Mouse (Mus musculus) myocyte (in vitro differentiated cells): Measurements from ENCODE around the gene Prr15l. TPM values are rescaled to one million over a fixed set of nuclear protein-coding genes. Genes with fewer than 3 reads are reported as not detected.

Experiments
- H3K27me3 ChIP-seq: one replicate; pipeline ENCODE4 v1.6.1; 2011; ENCODE audit not compliant: control insufficient read depth, insufficient read depth, insufficient read length
- H3K36me3 ChIP-seq: one replicate; pipeline ENCODE4 v1.6.1; 2011; ENCODE audit not compliant: control insufficient read depth, insufficient read depth
- H3K4me2 ChIP-seq: one replicate; pipeline ENCODE4 v1.6.1; 2011; ENCODE audit warnings: low read depth, control low read depth
- H3K4me3 ChIP-seq: one replicate; pipeline ENCODE4 v1.5.1; 2011; ENCODE audit warnings: mild to moderate bottlenecking, control low read depth, moderate library complexity
- H3K79me2 ChIP-seq: one replicate; pipeline ENCODE4 v1.6.1; 2011; ENCODE audit not compliant: control insufficient read depth, insufficient read depth
- H3ac ChIP-seq: one replicate; pipeline ENCODE4 v1.6.1; 2011; ENCODE audit not compliant: control insufficient read depth, insufficient read length
- CEBPB ChIP-seq: IDR thresholded peaks from 2 replicates; pipeline ENCODE4 v1.6.1; 2011; ENCODE audit warnings: mild to moderate bottlenecking, moderate library complexity; ENCODE audit not compliant: poor library complexity, insufficient read depth, severe bottlenecking
- E2F4 ChIP-seq: IDR thresholded peaks from one replicate; pipeline ENCODE4 v1.6.1; 2011; ENCODE audit warnings: mild to moderate bottlenecking, control low read depth, moderate library complexity; ENCODE audit not compliant: insufficient read depth
- MAX ChIP-seq: IDR thresholded peaks from one replicate; pipeline ENCODE4 v1.6.1; 2011; ENCODE audit warnings: low read depth, mild to moderate bottlenecking, control low read depth
- MYOD1 ChIP-seq, 3 experiments: IDR thresholded peaks; one replicate each; pipeline ENCODE4 v1.6.1; 2011; ENCODE audit warnings: control low read depth in 2 of 3, low read depth in 2 of 3, mild to moderate bottlenecking in 2 of 3, moderate library complexity in 1 of 3; ENCODE audit not compliant: insufficient read length in 2 of 3, control insufficient read depth in 1 of 3
- MYOG ChIP-seq, 3 experiments: IDR thresholded peaks; one replicate each; pipeline ENCODE4 v1.6.1; 2011; ENCODE audit warnings: control low read depth in 2 of 3, low read depth in 2 of 3, mild to moderate bottlenecking in 2 of 3; ENCODE audit not compliant: insufficient read length in 2 of 3, control insufficient read depth in 1 of 3, insufficient read depth in 1 of 3
- POLR2A ChIP-seq: IDR thresholded peaks from one replicate; pipeline ENCODE4 v1.6.1; 2011; ENCODE audit warnings: low read depth, mild to moderate bottlenecking, control low read depth, moderate library complexity; ENCODE audit not compliant: insufficient read length
- POLR2AphosphoS2 ChIP-seq: IDR thresholded peaks from one replicate; pipeline ENCODE4 v1.6.1; 2011; ENCODE audit warnings: low read depth, control low read depth; ENCODE audit not compliant: insufficient read length
- REST ChIP-seq: IDR thresholded peaks from one replicate; pipeline ENCODE4 v1.6.1; 2011; ENCODE audit warnings: mild to moderate bottlenecking, control low read depth, moderate library complexity; ENCODE audit not compliant: insufficient read depth, insufficient read length
- SRF ChIP-seq: IDR thresholded peaks from one replicate; pipeline ENCODE4 v1.6.1; 2011; ENCODE audit warnings: low read depth; ENCODE audit not compliant: control insufficient read depth, insufficient read length
- TCF12 ChIP-seq: IDR thresholded peaks from one replicate; pipeline ENCODE4 v1.6.1; 2011; ENCODE audit warnings: mild to moderate bottlenecking, control low read depth; ENCODE audit not compliant: poor library complexity, insufficient read depth, severe bottlenecking
- TCF3 ChIP-seq: IDR thresholded peaks from one replicate; pipeline ENCODE4 v1.6.1; 2011; ENCODE audit warnings: low read depth, control low read depth; ENCODE audit not compliant: insufficient read length
- USF1 ChIP-seq: IDR thresholded peaks from one replicate; pipeline ENCODE4 v1.6.1; 2011; ENCODE audit warnings: low read depth, mild to moderate bottlenecking, control low read depth, moderate library complexity
- polyA plus RNA-seq: library from polyadenylated mRNA; unstranded; fragments of >200 nt; fragmentation: generic; extraction: Trizol; gene quantifications from one replicate; pipeline ENCODE4 v1.2.1, GENCODE M21; 2012; ENCODE audit warnings: missing spikeins

The Prr15l gene
- polyA plus RNA-seq, 1 experiment = 0.07 TPM

DNA sequence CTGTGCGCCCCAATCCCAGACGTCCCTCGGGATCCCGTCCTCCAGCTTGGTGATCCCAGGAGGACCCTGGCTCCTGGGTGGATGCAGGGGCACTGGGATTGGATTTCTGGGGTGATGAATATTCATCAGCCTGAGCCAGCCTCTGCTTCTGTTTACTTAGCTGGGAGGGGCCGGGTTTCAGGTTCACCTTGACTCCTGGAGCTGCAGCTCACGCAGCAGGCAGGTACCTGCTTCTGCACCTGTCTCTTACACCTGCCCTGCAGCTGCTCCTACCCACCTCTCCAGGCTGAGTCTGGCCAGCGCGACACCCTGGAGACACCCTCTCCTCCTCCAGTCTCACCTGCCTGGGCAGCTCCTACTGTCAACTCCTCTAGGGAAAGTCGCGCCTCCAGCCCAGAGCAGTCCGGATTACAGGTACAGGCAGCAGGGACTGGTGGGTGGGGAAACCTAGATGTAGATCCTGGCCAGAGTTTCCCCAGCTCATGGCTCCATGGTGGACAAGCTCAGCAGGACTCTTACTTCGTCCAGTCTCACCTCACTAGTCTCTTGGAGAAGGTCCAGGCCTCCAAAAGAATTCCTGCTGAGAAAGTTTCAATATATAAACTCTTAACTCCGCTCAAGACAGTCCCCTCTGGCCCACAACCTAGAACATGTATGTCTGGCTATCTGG, 1.3 kb downstream of the Prr15l start:
- Histone ChIP-seq H3K36me3 (no peaks in the 10 kb centered on the region), H3K4me2 (no peak overlapping the region), H3ac (no peak overlapping the region), H3K4me3 (no peak overlapping the region), H3K27me3 (peaks cover 15% of the 10 kb centered on the region), H3K79me2 (no peaks in the 10 kb centered on the region)
- TF ChIP-seq CEBPB (no peak), MAX (no peak), USF1 (no peak), SRF (no peak), REST (no peak), POLR2AphosphoS2 (no peak), TCF12 (no peak), MYOD1 (IDR thresholded peaks at IDR 0.05; ENCODE audit: control insufficient read depth in 1 of 3, insufficient read length in 2 of 3, low read depth in 2 of 3) (no peak)

DNA sequence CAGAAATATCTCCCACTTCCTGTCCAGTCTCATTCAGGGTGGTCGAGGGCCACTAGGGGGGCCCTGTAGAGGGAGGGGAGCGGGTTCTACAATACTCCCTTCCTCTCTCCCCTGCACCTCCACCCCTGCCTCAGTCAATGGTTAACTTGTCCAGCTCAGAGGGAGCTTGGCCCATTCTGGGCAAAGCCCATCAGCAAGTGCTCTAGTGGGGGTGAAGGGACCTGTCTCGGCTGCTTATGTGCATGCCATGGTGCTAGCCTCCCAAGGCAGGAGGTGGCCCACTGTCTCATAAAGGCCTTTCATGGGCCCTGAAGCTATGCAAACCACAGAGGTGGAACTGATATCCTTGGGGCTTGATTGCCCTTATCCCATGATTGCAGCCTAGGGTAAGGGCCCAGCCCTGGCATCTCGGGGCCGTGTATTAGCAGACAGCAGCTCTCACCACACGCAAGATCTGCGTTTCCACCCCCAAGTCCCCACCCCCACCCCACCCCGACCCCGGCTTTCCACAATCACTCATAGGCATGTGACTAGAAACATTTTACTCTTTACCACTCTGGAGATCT, 1.9 kb downstream of the Prr15l start:
- no peak for TF ChIP-seq MYOD1 (IDR thresholded peaks at IDR 0.05; ENCODE audit: control insufficient read depth in 1 of 3, insufficient read length in 2 of 3, low read depth in 2 of 3)
- no peak for TF ChIP-seq POLR2A
- no peak for TF ChIP-seq USF1
- TF ChIP-seq SRF = no peak
- no peak for TF ChIP-seq TCF12
- TF ChIP-seq MAX = no peak
- no peak for TF ChIP-seq E2F4
- TF ChIP-seq TCF3 = no peak
- no peak for TF ChIP-seq CEBPB
- Histone ChIP-seq H3K4me3 (no peak overlapping the region), H3K36me3 (no peaks in the 10 kb centered on the region), H3K27me3 (peaks cover 15% of the 10 kb centered on the region), H3K79me2 (no peaks in the 10 kb centered on the region), H3K4me2 (no peak overlapping the region), H3ac (no peak overlapping the region)

DNA sequence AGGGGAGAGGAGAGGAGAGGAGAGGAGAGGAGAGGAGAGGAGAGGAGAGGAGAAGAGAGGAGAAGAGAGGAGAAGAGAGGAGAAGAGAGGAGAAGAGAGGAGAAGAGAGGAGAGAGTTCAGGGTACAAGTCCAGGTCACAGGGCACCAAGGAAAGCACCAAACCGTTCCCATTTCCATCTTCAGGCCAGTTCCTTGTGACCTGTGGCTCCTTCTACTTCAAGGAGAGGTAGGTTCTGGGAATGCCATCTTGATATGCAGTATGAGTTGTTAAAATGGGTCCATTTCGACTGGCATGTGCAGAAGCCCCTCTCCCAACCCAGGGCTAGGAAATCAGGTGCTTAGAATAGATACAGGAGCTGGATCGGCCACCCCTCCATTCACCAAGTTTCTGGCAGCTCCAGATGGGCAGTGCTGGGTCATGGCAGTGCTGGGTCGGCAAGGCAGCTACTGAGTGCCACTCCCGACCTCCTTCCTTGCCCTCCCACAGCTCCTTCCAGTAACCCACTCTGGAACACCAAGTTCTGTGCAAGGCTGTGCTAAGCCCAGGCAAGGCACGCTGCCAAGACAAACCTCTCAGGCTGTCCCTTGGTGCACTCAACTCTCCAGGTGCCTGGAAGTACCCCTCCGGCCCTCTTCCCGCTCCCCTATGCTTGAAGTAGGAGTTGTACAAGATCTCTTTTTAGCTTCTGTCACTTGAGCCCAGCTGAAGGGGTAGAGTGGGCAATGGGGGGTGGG, 3.6 kb downstream of the Prr15l start:
- TF ChIP-seq E2F4 (no peak), SRF (no peak), REST (no peak), USF1 (no peak), TCF12 (no peak), CEBPB (no peak), MYOD1 (IDR thresholded peaks at IDR 0.05; ENCODE audit: control insufficient read depth in 1 of 3, insufficient read length in 2 of 3, low read depth in 2 of 3) (no peak), POLR2AphosphoS2 (no peak), POLR2A (no peak), MAX (no peak), TCF3 (no peak), MYOG (IDR thresholded peaks at IDR 0.05; ENCODE audit: control insufficient read depth in 1 of 3, insufficient read depth in 1 of 3, insufficient read length in 2 of 3, low read depth in 2 of 3) (no peak)
- Histone ChIP-seq H3K36me3 (no peaks in the 10 kb centered on the region), H3K27me3 (peaks cover 15% of the 10 kb centered on the region), H3K4me2 (no peak overlapping the region), H3K4me3 (no peak overlapping the region), H3K79me2 (no peaks in the 10 kb centered on the region), H3ac (no peak overlapping the region)

GRCm38 (mm10) chr11:96933562-96934276, 5.8 kb downstream of the Prr15l start:
- H3K4me3 ChIP-seq = no peak overlapping the region
- H3ac ChIP-seq = no peak overlapping the region
- no peaks in the 10 kb centered on the region for H3K36me3 ChIP-seq
- H3K79me2 ChIP-seq = no peaks in the 10 kb centered on the region
- no peak for TF ChIP-seq TCF3
- TF ChIP-seq POLR2AphosphoS2 = no peak
- TF ChIP-seq USF1 = no peak
- no peak for TF ChIP-seq REST
- no peak for TF ChIP-seq MAX
- no peak for TF ChIP-seq MYOG (IDR thresholded peaks at IDR 0.05; ENCODE audit: control insufficient read depth in 1 of 3, insufficient read depth in 1 of 3, insufficient read length in 2 of 3, low read depth in 2 of 3)
- no peak for TF ChIP-seq E2F4
- TF ChIP-seq CEBPB = no peak
- TF ChIP-seq SRF = no peak
- TF ChIP-seq MYOD1 (IDR thresholded peaks at IDR 0.05; ENCODE audit: control insufficient read depth in 1 of 3, insufficient read length in 2 of 3, low read depth in 2 of 3) = no peak
- no peak for TF ChIP-seq POLR2A
- TF ChIP-seq TCF12 = no peak
- no peak overlapping the region for H3K4me2 ChIP-seq
- H3K27me3 ChIP-seq = peaks cover 15% of the 10 kb centered on the region
